Mouse (Mus musculus): ENCODE results near the gene Lad1. TPM values are rescaled to one million over a fixed set of nuclear protein-coding genes. Genes with fewer than 3 reads are reported as not detected.

The Lad1 gene
- polyA plus RNA-seq, 1 experiment from 2014 or later: 0.93 TPM

- ATAC-seq: no peak
- Histone ChIP-seq H3K9me3 (ENCODE audit: control insufficient read depth, low read length) (no peaks in the 10 kb centered on the region), H3K4me2 (ENCODE audit: low read length) (no peak overlapping the region), H3K36me3 (ENCODE audit: control insufficient read depth, insufficient read depth, low read length) (no peaks in the 10 kb centered on the region), H3K4me3 (ENCODE audit: low read length) (no peak overlapping the region), H3K4me1 (ENCODE audit: control insufficient read depth, insufficient read depth, low read depth, low read length) (no peaks in the 10 kb centered on the region), H3K27me3 (replicated peaks; ENCODE audit: control insufficient read depth, insufficient read depth, low read length) (no peaks in the 10 kb centered on the region), H3K9ac (ENCODE audit: low read depth, low read length) (no peak overlapping the region), H3K27ac (ENCODE audit: low read depth, low read length) (no peak overlapping the region)
- 73% methylated on average over 10 of the region's 10 CpGs for WGBS
These were observed 64.1 kb downstream of the Lad1 start for GRCm38 (mm10) chr1:135882385-135883109.

Other genes starting within 250 kb of the Lad1 start
- gene Nav1, start 211.3 kb upstream of the Lad1 start, polyA plus RNA-seq (2015; fragmentation: Nextera tagmentation; extraction: Ambion mirVana): 48.8 and 50.1 TPM in 2 replicates
- gene Csrp1, start 98.5 kb upstream of the Lad1 start, polyA plus RNA-seq (2015; fragmentation: Nextera tagmentation; extraction: Ambion mirVana): 20.6 and 23.7 TPM in 2 replicates
- gene Phlda3, start 52.5 kb upstream of the Lad1 start, polyA plus RNA-seq (2015; fragmentation: Nextera tagmentation; extraction: Ambion mirVana): 43.1 and 49.5 TPM in 2 replicates
- 1.1 and 19.6 TPM in 2 replicates for gene Tnni1, start 39.2 kb upstream of the Lad1 start, polyA plus RNA-seq (2015; fragmentation: Nextera tagmentation; extraction: Ambion mirVana)
- gene Tnnt2, start 17.8 kb downstream of the Lad1 start, polyA plus RNA-seq (2015; fragmentation: Nextera tagmentation; extraction: Ambion mirVana): 1.5 and 8.3 TPM in 2 replicates
- 0.09 and 0.14 TPM in 2 replicates for gene Pkp1, start 100.6 kb downstream of the Lad1 start, polyA plus RNA-seq (2015; fragmentation: Nextera tagmentation; extraction: Ambion mirVana)
- 0.05 TPM in 1 of 2 replicates, not detected in the other for gene Igfn1, start 187.7 kb downstream of the Lad1 start, polyA plus RNA-seq (2015; fragmentation: Nextera tagmentation; extraction: Ambion mirVana)
- gene Tmem9, start 189.6 kb downstream of the Lad1 start, polyA plus RNA-seq (2015; fragmentation: Nextera tagmentation; extraction: Ambion mirVana): 188 and 207 TPM in 2 replicates
- not detected in 2 replicates for gene Ascl5, start 232.2 kb downstream of the Lad1 start, polyA plus RNA-seq (2015; fragmentation: Nextera tagmentation; extraction: Ambion mirVana)
- gene Cacna1s, start 234.2 kb downstream of the Lad1 start, polyA plus RNA-seq (2015; fragmentation: Nextera tagmentation; extraction: Ambion mirVana): 0.45 and 0.66 TPM in 2 replicates